Mouse (Mus musculus) layer of hippocampus, postnatal 14 days (tissue): ENCODE results near the gene S100a3. TPM values are rescaled to one million over a fixed set of nuclear protein-coding genes. Genes with fewer than 3 reads are reported as not detected.
A peak's percentile ranks its signal among the peaks of the same experiment; 100 is the strongest.

Source experiments
- DNase-seq, 2 experiments: peaks; one replicate each; pipeline ENCODE4 v3.0.0; 2021 to 2022; ENCODE audit warnings: low spot score in 2 of 2, mixed read lengths in 1 of 2
- total RNA-seq, 2 experiments: library from RNA; stranded (reverse); gene quantifications; 2 replicates each; pipeline ENCODE4 v1.2.3; 2021

The S100a3 gene
- total RNA-seq, 2 experiments from 2014 or later: 2.3 to 3.0 TPM

DNA sequence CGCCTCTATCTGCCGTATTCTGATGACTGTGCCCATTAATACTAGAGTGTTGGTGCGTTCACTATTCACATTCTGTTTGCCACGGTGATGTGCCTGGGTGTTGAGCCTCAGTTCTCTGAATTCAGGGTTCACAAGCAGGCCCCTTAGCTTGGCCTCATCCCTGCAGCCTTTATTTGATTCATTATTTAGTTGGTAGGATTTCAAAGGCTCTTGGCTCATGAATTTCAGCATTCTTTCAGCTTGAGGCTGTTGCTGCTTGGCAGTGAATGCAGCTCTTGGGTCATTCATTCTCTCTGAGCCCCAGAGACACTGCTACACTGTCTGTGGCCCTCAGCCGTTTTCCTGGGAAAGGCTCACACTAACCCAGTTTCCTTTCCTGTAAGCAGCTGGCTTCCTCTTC is 4.4 kb upstream of the S100a3 start:
- peak in 1 of 2 experiments; percentile 84 for DNase-seq

DNA sequence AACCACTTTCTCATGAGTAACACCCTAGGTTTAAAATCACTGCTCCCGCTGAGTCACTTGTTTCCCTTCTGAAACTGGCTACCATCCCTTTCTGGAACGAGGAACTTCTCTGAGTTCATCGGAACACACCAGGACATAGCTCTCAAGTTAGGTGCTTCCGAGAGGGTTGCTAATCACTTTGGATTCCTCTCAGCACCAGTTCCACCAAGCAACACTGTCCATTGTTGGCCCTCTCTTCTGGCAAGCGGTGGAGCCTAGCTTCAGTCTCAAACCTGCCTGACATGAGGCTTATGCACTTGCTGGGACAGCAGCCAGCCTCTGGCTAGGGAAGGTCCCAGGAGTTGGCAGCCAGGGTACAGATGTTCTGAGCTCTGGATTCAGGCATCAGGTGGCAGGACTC is 14.3 kb downstream of the S100a3 start:
- peak in 1 of 2 experiments; percentile 12 for DNase-seq

DNA sequence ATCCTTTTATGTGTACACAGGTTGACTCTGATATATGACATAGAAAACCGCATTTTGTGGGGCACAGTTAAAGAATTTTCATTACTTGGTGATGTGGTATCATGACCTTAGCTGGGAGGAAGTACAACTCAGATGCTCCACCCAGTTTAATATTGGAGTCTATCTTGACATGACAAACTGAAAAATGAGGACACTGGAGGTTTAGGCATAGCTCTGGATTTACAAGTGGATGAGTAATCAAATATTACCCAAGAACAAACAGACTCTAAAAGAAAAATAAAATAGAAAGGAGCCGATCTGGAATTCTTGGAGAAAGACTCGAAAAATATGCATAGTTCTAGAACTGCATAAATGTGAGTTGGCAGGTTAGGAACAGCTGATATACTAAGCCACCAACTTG is 14.9 kb downstream of the S100a3 start:
- no peak for DNase-seq

DNA sequence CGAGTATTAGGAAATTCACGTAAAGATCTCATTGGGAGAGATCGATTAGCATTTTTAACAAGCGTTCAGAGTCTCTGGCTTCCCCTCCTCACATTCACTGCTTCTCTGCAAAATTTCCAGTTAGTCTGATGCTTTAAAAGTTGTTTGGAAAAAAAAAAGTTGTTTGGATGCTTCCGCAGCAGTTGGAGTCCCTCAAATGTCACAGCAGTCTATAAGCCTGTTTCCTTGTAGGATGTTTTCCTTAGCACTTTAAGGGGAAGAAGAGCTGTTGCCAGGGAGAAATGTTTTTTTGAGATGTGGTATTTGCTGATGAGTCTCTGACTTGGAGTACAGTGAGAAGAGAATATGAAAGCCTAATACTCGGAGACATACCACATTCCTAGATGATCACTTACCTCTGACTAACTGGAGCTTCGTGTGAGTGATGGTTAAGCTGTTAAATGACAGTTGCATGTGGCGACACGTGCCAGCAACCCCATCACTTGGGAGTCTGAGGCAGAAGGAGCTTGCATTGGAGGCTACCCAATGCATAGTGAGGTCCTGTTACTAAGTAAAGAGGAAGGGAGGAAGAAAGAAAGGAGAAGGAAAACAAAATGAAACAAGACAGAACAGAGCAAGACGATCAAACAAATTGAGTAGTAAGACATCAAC is 16.1 kb downstream of the S100a3 start:
- no peak for DNase-seq

GRCm38 (mm10) chr3:90579433-90579832 is 19.1 kb downstream of the S100a3 start:
- no peak for DNase-seq

- no peak for DNase-seq
Measured at GRCm38 (mm10) chr3:90581141-90581540, 20.8 kb downstream of the S100a3 start.

DNA sequence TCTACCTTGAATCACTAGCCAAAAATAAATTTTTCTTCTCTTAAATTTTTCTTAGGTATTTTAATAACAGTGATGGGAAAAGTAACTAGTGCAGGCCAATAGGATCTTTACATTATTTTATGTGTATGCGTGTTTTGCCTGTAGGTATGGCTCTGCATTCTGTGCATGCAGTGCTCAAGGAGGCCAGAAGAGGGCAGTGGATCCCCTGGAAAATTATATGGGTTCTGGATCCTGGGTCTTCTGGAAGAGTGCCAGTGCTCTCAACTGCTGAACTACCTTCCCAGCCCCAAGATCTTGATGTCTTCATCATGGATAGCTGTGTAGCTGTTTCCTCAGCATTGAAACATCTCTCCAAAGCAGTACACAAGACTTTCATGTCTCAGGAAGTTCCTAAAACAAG is 21.8 kb downstream of the S100a3 start:
- DNase-seq: no peak

DNA sequence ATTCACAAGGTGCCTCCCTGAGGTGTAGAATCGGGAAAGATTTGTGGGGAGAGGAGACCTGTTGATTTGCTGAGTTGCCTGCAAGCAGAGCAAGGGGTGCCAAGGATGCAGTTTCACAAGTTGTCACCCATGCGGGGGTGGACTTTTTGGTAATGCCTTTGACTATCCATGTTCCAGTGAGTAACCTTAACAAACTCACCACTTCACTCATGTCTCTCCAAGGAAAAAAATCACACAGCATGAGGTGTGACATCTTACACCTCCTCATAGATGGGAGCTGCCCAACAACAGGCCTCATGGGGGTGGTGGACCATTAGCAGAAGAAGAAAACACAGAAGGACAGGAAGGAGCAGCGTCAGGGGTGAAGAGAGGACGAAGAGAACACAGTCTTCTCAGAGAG is 22.2 kb downstream of the S100a3 start:
- DNase-seq: no peak

DNA sequence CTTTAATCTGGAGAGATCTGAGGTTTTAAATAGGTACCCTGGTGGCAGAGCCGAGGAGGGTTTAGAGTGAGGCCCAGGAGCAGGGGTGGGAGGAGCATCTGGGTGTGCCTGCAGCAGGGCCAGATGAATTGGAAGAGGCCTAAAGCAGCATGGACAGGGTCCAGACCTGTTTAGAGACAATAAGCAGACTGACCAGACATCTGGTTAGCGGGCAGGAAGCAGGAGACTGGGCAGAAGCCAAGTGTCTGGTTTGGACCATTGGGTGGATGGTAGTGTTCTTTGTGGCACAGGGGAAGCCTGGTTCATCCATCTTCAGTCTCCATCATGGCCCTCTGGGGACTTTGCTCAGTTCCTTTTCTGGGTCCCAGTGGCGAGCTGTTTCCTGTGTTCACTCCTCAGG is 23.5 kb downstream of the S100a3 start:
- DNase-seq: no peak

DNA sequence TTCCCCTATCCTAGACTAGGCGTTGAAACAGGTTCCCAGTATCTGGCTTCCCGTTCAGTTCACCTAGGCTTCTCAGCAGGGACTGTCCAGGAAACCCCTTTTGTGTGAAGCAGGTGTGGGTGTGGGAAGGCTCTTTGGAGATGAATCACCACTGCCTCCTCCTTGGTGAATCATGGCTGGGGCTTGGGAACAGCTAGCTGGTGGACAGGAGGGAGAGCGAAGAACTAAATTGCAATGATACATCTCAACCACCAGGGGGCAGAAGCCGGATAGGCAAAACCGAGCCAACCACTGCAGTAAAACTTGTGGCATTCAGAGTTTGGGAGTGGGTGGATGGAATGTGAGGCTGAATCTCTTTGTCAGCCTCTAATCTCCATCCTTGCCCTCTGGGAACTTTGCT is 25.2 kb downstream of the S100a3 start:
- DNase-seq: peak; percentile 67 to 78

DNA sequence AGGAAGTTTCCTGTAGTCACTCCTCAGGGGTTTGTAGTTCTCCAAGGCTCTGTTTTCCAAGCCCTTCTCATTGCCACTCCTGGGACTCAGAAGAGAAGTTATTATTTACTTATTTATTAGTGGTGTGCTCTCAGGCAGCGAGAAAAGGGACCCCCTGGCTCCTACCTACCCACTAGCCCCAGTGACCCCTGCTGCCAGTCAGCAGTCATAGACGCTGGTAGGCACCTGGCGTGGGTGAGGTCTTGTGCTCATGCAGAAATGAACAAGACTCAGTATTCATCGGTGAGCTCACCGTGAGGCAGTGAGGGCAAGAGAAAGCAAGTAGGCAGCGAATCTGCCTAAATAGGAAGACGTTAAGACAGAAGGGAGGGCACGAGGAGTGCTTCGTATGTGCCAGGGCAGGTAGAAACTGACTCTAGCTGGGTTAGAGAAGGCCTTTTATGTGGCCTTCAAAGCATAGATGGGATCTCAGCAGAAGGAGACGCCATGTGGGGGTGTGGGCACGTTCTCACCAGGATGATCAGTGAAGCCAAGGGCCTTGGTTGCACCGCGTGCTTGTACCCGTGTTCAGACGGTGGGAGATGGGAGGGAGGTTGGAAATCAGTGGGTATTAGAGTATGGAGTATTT is 25.8 kb downstream of the S100a3 start:
- DNase-seq: no peak

- DNase-seq: no peak
Measured at GRCm38 (mm10) chr3:90586906-90587305, 26.5 kb downstream of the S100a3 start.

GRCm38 (mm10) chr3:90587361-90588101 is 27.2 kb downstream of the S100a3 start:
- no peak for DNase-seq

DNA sequence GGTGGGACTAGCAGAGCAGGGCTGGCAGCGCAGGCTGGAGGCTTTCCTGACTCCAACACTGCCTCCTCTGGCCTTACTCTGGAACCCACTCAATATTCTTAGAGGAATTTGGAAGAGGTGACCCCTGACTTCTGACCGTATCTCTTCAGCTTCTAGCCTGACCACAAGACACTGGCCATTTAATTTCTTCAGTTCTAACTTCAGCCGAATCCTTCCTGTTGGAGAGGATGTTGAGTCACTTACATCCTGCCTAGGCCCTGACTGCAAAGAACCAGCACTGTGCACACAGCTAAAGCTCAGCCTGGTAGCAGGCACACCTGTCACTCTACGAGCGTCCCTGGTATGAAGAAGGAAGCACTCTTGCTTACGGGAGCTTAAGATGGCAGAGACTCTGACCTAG is 29.0 kb downstream of the S100a3 start:
- no peak for DNase-seq

- DNase-seq: no peak
Measured at GRCm38 (mm10) chr3:90589947-90590346, 29.6 kb downstream of the S100a3 start, which contains the start of gene S100a2. Gene S100a2 (plus strand): TSS chr3:90590247.

- no peak for DNase-seq
Measured at GRCm38 (mm10) chr3:90594466-90594865, 34.1 kb downstream of the S100a3 start.

DNA sequence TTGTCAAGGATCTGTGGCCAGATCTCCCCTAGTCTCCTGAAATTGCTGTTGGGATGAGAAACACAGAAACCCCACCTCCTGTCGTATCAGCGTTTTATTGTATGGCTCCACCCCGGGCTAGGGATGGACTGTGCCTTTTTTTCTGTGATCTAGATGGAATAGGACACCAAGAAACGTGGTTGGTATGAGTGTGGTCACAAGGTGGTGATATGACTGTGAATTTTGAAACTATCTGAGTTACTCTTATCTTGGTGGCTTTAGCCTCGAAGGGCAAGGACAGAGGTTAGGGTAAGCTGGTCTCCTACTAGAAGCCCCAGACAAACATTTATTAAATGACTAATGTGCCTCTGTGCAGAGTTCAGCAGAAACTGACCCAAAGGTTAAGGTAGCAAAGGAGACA is 35.2 kb downstream of the S100a3 start:
- no peak for DNase-seq

DNA sequence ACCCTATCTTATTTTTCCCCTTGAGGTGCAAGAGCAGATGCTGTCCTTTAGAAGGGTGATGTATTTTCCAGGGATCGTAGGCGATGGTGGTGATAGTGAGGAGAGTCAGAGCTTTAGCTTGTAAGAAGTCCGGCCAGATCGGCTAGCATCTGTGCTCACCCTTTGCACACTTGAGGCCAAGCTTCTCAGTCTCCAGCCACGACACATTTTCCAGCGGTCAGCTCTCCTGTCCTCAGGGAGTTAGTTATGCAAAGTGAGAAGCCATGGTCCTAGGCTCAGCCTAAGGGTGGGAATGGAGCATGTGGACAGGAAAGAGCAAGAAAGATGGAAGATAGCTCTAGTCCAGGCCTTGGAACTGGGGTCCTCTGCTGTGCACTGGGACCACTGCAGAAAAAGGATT is 36.4 kb downstream of the S100a3 start:
- DNase-seq: no peak

GRCm38 (mm10) chr3:90597736-90598135 is 37.4 kb downstream of the S100a3 start:
- DNase-seq: no peak

- DNase-seq: no peak
Measured at GRCm38 (mm10) chr3:90598212-90598611, 37.8 kb downstream of the S100a3 start.

- DNase-seq: no peak
Measured at GRCm38 (mm10) chr3:90599401-90599800, 39.0 kb downstream of the S100a3 start.

DNA sequence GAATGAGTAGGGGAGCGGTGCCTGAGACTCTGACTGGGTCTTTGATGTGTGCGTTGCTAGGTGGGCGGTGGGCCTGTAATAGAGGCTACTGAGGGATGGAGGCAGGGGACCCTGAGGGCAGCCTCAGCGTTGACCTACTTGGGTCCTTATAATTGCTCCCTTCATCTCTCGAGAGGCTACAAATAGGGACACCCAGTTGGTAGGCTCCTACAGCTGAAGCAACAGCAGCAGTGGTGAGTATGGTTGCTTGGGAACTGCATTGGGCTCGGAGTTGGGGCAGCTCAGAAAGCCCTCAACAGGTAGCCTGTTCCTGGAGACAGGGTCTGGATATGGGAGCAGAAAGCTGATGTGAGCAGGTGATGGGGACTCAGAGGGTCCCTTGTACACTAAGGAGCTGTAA is 39.7 kb downstream of the S100a3 start:
- DNase-seq: no peak
